Mouse (Mus musculus) forebrain, embryonic 14.5 days (tissue): Measurements from ENCODE around the gene Cnn1. TPM values are rescaled to one million over a fixed set of nuclear protein-coding genes. Genes with fewer than 3 reads are reported as not detected.

ENCODE experiments used
- ATAC-seq: fragments of 200-750 bp; cut with Nextera tagmentation; 2 replicates; pipeline ENCODE4 v1.8.0; 2017; ENCODE audit warnings: mild to moderate bottlenecking, moderate library complexity
- DNase-seq: peaks from one replicate; pipeline ENCODE4 v3.0.0-alpha.2; 2015; ENCODE audit warnings: low spot score
- H3K27ac ChIP-seq: fragments of 300-500 bp; sonication (generic); 2 replicates; pipeline ENCODE4 v1.5.1; 2014; ENCODE audit warnings: low read depth, mild to moderate bottlenecking, control low read depth, low read length, moderate library complexity
- H3K27me3 ChIP-seq: fragments of 300-500 bp; sonication (generic); replicated peaks from 2 replicates; pipeline ENCODE4 v1.6.1; 2014; ENCODE audit warnings: low read length, control low read depth, mixed read lengths; ENCODE audit not compliant: control insufficient read depth, insufficient read depth
- H3K36me3 ChIP-seq: fragments of 300-500 bp; sonication (generic); 2 replicates; pipeline ENCODE4 v1.6.1; 2014; ENCODE audit warnings: low read length, control low read depth; ENCODE audit not compliant: control insufficient read depth, insufficient read depth
- H3K4me1 ChIP-seq: fragments of 300-500 bp; sonication (generic); 2 replicates; pipeline ENCODE4 v1.6.1; 2014; ENCODE audit warnings: antibody characterized with exemption, low read length, control low read depth; ENCODE audit not compliant: control insufficient read depth, insufficient read depth
- H3K4me2 ChIP-seq: fragments of 300-500 bp; sonication (generic); 2 replicates; pipeline ENCODE4 v1.6.1; 2014; ENCODE audit warnings: mild to moderate bottlenecking, control low read depth, low read length
- H3K4me3 ChIP-seq: fragments of 300-500 bp; sonication (generic); 2 replicates; pipeline ENCODE4 v1.5.1; 2014; ENCODE audit warnings: low read depth, low read length, control low read depth
- H3K9ac ChIP-seq: fragments of 300-500 bp; sonication (generic); 2 replicates; pipeline ENCODE4 v1.6.1; 2014; ENCODE audit warnings: mild to moderate bottlenecking, low read length, control low read depth, moderate library complexity
- H3K9me3 ChIP-seq: fragments of 300-500 bp; sonication (generic); replicated peaks from 2 replicates; pipeline ENCODE4 v1.6.1; 2016; ENCODE audit warnings: low read length, control low read depth, mixed read lengths; ENCODE audit not compliant: control insufficient read depth
- WGBS: fragments of 180-500 bp; shearing (Covaris S2); extraction: QIAGEN DNeasy Blood & Tissue Kit; methylation state at CpG from one replicate; pipeline ENCODE4 v1.1.7; 2014; 5-methylcytosine and 5-hydroxymethylcytosine counted together
- microRNA-seq: library from miRNA; unstranded; fragments of <30 nt; microRNA quantifications from one replicate; pipeline ENCODE4, GENCODE M21; 2016
- polyA plus RNA-seq: library from polyadenylated mRNA; unstranded; fragments of >200 nt; fragmentation: Nextera tagmentation; extraction: Ambion mirVana; gene quantifications from 2 replicates; pipeline ENCODE4 v1.2.1, GENCODE M21; 2014

Gene Cnn1
- polyA plus RNA-seq, 1 experiment from 2014 or later = 0.19 TPM

DNA sequence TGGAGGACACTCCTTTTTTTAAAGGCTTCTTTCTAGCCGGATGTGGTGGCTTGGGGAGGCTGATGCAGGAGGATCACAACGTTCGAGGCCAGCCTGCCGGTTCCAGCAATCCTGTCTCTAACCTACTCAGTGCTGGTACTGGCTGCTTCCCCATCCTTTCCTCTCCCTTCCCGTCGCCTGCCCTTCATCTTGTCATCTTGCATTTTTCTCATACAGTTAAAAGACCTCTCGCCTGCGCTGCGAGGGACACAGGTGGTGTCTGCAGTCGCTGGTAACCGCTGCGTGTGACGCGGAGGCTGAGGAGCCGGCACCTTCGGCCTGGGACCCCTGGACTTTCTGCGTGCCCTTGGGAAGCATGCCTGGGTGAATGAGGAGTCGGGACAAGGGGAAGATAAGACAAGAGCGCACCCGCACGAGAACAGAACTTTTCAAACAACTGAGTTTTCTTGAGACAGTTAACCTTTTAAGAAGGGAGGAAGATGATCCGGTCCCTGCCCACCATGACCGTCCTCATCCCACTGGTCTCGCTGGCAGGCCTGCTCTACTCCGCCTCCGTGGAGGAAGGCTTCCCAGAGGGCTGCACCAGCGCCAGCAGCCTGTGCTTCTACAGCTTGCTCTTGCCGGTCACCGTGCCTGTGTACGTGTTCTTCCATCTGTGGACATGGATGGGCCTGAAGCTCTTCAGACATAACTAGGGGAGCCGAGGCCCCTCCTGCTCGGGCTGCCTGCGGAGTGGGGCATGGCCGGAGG, 58.7 kb downstream of the Cnn1 start:
- 71% methylated on average over 34 of the region's 34 CpGs for WGBS
- no peak for DNase-seq

More for the DNA sequence above, 58.7 kb downstream of the Cnn1 start:
- H3K27me3 ChIP-seq = no peaks in the 10 kb centered on the region
- H3K4me2 ChIP-seq = peak overlapping the region; percentile 74
- H3K9me3 ChIP-seq = no peaks in the 10 kb centered on the region
- peak overlapping the region; percentile 82; the same call in 1 of the 2 replicates for H3K27ac ChIP-seq
- H3K9ac ChIP-seq = peak overlapping the region; percentile 88
- ATAC-seq = no peak
- H3K36me3 ChIP-seq = no peaks in the 10 kb centered on the region; the same call in 1 of the 2 replicates
- H3K4me1 ChIP-seq = peaks cover 7% of the 10 kb centered on the region; the same call in 1 of the 2 replicates
- peak overlapping the region; percentile 66 for H3K4me3 ChIP-seq

Small RNA genes lying within 50 kb of the gene (microRNA-seq; reads per million reads assigned to microRNA genes)
- gene Mir7084 = 0.40 reads per million

Other genes with a start within 250 kb of the Cnn1 start
- 6.7 and 10.3 TPM in 2 replicates for gene Dock6, start 246.6 kb upstream of the Cnn1 start, polyA plus RNA-seq
- 23.0 and 24.6 TPM in 2 replicates for gene Rab3d, start 181.0 kb upstream of the Cnn1 start, polyA plus RNA-seq
- 3.5 and 5.3 TPM in 2 replicates for gene Ccdc159, start 171.7 kb upstream of the Cnn1 start, polyA plus RNA-seq
- 49.3 and 66.0 TPM in 2 replicates for gene Tmem205, start 171.7 kb upstream of the Cnn1 start, polyA plus RNA-seq
- 47.3 and 66.7 TPM in 2 replicates for gene Plppr2, start 162.2 kb upstream of the Cnn1 start, polyA plus RNA-seq
- gene Swsap1, start 143.5 kb upstream of the Cnn1 start, polyA plus RNA-seq = 19.8 and 23.6 TPM in 2 replicates
- gene Epor, start 135.7 kb upstream of the Cnn1 start, polyA plus RNA-seq = 1.3 and 2.2 TPM in 2 replicates
- 1.3 TPM in 2 replicates for gene Rgl3, start 109.8 kb upstream of the Cnn1 start, polyA plus RNA-seq
- 4.5 and 4.8 TPM in 2 replicates for gene Ccdc151, start 96.6 kb upstream of the Cnn1 start, polyA plus RNA-seq
- gene Prkcsh, start 96.4 kb upstream of the Cnn1 start, polyA plus RNA-seq = 57.1 and 67.9 TPM in 2 replicates
- gene Elavl3, start 47.2 kb upstream of the Cnn1 start, polyA plus RNA-seq = 88.1 and 107 TPM in 2 replicates
- not detected in 2 replicates for gene Gm49318, start 28.0 kb upstream of the Cnn1 start, polyA plus RNA-seq
- gene Zfp653, start 27.8 kb upstream of the Cnn1 start, polyA plus RNA-seq = 11.3 and 13.4 TPM in 2 replicates
- gene Ecsit, start 13.8 kb upstream of the Cnn1 start, polyA plus RNA-seq = 47.2 and 56.2 TPM in 2 replicates
- 213 and 240 TPM in 2 replicates for gene Elof1, start 18.0 kb downstream of the Cnn1 start, polyA plus RNA-seq
- 0.38 and 0.42 TPM in 2 replicates for gene Acp5, start 36.5 kb downstream of the Cnn1 start, polyA plus RNA-seq
- 93.5 and 109 TPM in 2 replicates for gene Pigyl, start 57.6 kb downstream of the Cnn1 start, polyA plus RNA-seq
- 0.13 and 0.26 TPM in 2 replicates for gene Zfp872, start 88.9 kb downstream of the Cnn1 start, polyA plus RNA-seq
- 8.9 and 12.9 TPM in 2 replicates for gene Zfp809, start 126.5 kb downstream of the Cnn1 start, polyA plus RNA-seq
- 14.0 and 15.3 TPM in 2 replicates for gene Zfp599, start 160.7 kb downstream of the Cnn1 start, polyA plus RNA-seq
- gene Zfp810, start 208.4 kb downstream of the Cnn1 start, polyA plus RNA-seq = 24.8 and 30.4 TPM in 2 replicates